Mouse (Mus musculus): ENCODE measurements around the gene Jpt2. TPM values are rescaled to one million over a fixed set of nuclear protein-coding genes. Genes with fewer than 3 reads are reported as not detected.
A peak's percentile ranks its signal among the peaks of the same experiment; 100 is the strongest.

The Jpt2 gene
- polyA plus RNA-seq, 1 experiment from 2014 or later, result 125 TPM

GRCm38 (mm10) chr17:24934926-24935325 lies 25.6 kb downstream of the Jpt2 start:
- no peak overlapping the region for H3K4me3 ChIP-seq (ENCODE audit: low read depth, low read length)
- 77% methylated on average over 4 of the region's 4 CpGs for WGBS
- ATAC-seq (replicated peaks; ENCODE audit: low FRiP score, low TSS enrichment, low read depth), result no peak

GRCm38 (mm10) chr17:24933163-24933562 lies 27.3 kb downstream of the Jpt2 start:
- H3K4me2 ChIP-seq (ENCODE audit: low read length), result no peak overlapping the region
- no peaks in the 10 kb centered on the region for H3K27me3 ChIP-seq (replicated peaks; ENCODE audit: control insufficient read depth, insufficient read depth, low read length)
- ATAC-seq (replicated peaks; ENCODE audit: low FRiP score, low TSS enrichment, low read depth) (no peak), DNase-seq (ENCODE audit: low spot score) (no peak)
- H3K9me3 ChIP-seq (ENCODE audit: control insufficient read depth, low read length), result no peaks in the 10 kb centered on the region
- H3K4me1 ChIP-seq (replicated peaks; ENCODE audit: control insufficient read depth, insufficient read depth, low read length), result peaks cover 16% of the 10 kb centered on the region
- no peak overlapping the region for H3K27ac ChIP-seq (ENCODE audit: low read depth)
- 78% methylated on average over 4 of the region's 4 CpGs for WGBS
- peaks cover 4% of the 10 kb centered on the region; the same call in 1 of the 2 replicates for H3K36me3 ChIP-seq (ENCODE audit: control insufficient read depth, insufficient read depth, low read length)
- no peak overlapping the region for H3K9ac ChIP-seq (ENCODE audit: low read length)
- H3K4me3 ChIP-seq (ENCODE audit: low read depth, low read length), result no peak overlapping the region

More at GRCm38 (mm10) chr17:24934926-24935325, 25.6 kb downstream of the Jpt2 start:
- Histone ChIP-seq H3K36me3 (ENCODE audit: control insufficient read depth, insufficient read depth, low read length) (peaks cover 4% of the 10 kb centered on the region; the same call in 1 of the 2 replicates), H3K9me3 (ENCODE audit: control insufficient read depth, low read length) (no peaks in the 10 kb centered on the region), H3K27ac (ENCODE audit: low read depth) (no peak overlapping the region), H3K27me3 (replicated peaks; ENCODE audit: control insufficient read depth, insufficient read depth, low read length) (no peaks in the 10 kb centered on the region), H3K4me2 (ENCODE audit: low read length) (peak overlapping the region; percentile 70), H3K4me1 (replicated peaks; ENCODE audit: control insufficient read depth, insufficient read depth, low read length) (peaks cover 16% of the 10 kb centered on the region), H3K9ac (ENCODE audit: low read length) (peak overlapping the region; percentile 62; the same call in 1 of the 2 replicates)
- no peak for DNase-seq (ENCODE audit: low spot score)

GRCm38 (mm10) chr17:24932431-24932830 lies 28.1 kb downstream of the Jpt2 start:
- Histone ChIP-seq H3K27me3 (replicated peaks; ENCODE audit: control insufficient read depth, insufficient read depth, low read length) (no peaks in the 10 kb centered on the region), H3K4me1 (replicated peaks; ENCODE audit: control insufficient read depth, insufficient read depth, low read length) (peaks cover 16% of the 10 kb centered on the region), H3K9me3 (ENCODE audit: control insufficient read depth, low read length) (no peaks in the 10 kb centered on the region), H3K4me2 (ENCODE audit: low read length) (no peak overlapping the region), H3K36me3 (ENCODE audit: control insufficient read depth, insufficient read depth, low read length) (peaks cover 10% of the 10 kb centered on the region), H3K9ac (ENCODE audit: low read length) (no peak overlapping the region), H3K27ac (ENCODE audit: low read depth) (no peak overlapping the region), H3K4me3 (ENCODE audit: low read depth, low read length) (no peak overlapping the region)
- WGBS, result 91% methylated on average over 4 of the region's 4 CpGs
- no peak for ATAC-seq (replicated peaks; ENCODE audit: low FRiP score, low TSS enrichment, low read depth)
- DNase-seq (ENCODE audit: low spot score), result no peak

GRCm38 (mm10) chr17:24929506-24929905 lies 31.0 kb downstream of the Jpt2 start:
- Histone ChIP-seq H3K27me3 (replicated peaks; ENCODE audit: control insufficient read depth, insufficient read depth, low read length) (no peaks in the 10 kb centered on the region), H3K4me1 (replicated peaks; ENCODE audit: control insufficient read depth, insufficient read depth, low read length) (0 out of 2 replicates have a peak, but pooled peaks cover 3% of the 10 kb centered on the region), H3K27ac (ENCODE audit: low read depth) (no peak overlapping the region), H3K4me3 (ENCODE audit: low read depth, low read length) (no peak overlapping the region), H3K9ac (ENCODE audit: low read length) (no peak overlapping the region), H3K36me3 (ENCODE audit: control insufficient read depth, insufficient read depth, low read length) (peaks cover 39% of the 10 kb centered on the region), H3K9me3 (ENCODE audit: control insufficient read depth, low read length) (no peaks in the 10 kb centered on the region), H3K4me2 (ENCODE audit: low read length) (no peak overlapping the region)
- ATAC-seq (replicated peaks; ENCODE audit: low FRiP score, low TSS enrichment, low read depth) (no peak), DNase-seq (ENCODE audit: low spot score) (no peak)
- 88% methylated on average over 1 of the region's 1 CpGs for WGBS

GRCm38 (mm10) chr17:24923246-24923645 lies 37.2 kb downstream of the Jpt2 start:
- no peak overlapping the region for H3K9ac ChIP-seq (ENCODE audit: low read length)
- H3K4me3 ChIP-seq (ENCODE audit: low read depth, low read length), result no peak overlapping the region
- H3K4me1 ChIP-seq (replicated peaks; ENCODE audit: control insufficient read depth, insufficient read depth, low read length), result no peaks in the 10 kb centered on the region
- peaks cover 98% of the 10 kb centered on the region for H3K36me3 ChIP-seq (ENCODE audit: control insufficient read depth, insufficient read depth, low read length)
- no peak overlapping the region for H3K27ac ChIP-seq (ENCODE audit: low read depth)
- H3K27me3 ChIP-seq (replicated peaks; ENCODE audit: control insufficient read depth, insufficient read depth, low read length), result no peaks in the 10 kb centered on the region
- H3K9me3 ChIP-seq (ENCODE audit: control insufficient read depth, low read length), result no peaks in the 10 kb centered on the region
- no peak for ATAC-seq (replicated peaks; ENCODE audit: low FRiP score, low TSS enrichment, low read depth)
- H3K4me2 ChIP-seq (ENCODE audit: low read length), result no peak overlapping the region
- WGBS, result 100% methylated on average over 1 of the region's 1 CpGs
- no peak for DNase-seq (ENCODE audit: low spot score)

GRCm38 (mm10) chr17:24913984-24914383 lies 46.5 kb downstream of the Jpt2 start:
- peaks cover 98% of the 10 kb centered on the region for H3K36me3 ChIP-seq (ENCODE audit: control insufficient read depth, insufficient read depth, low read length)
- H3K4me3 ChIP-seq (ENCODE audit: low read depth, low read length), result no peak overlapping the region
- no peak overlapping the region for H3K9ac ChIP-seq (ENCODE audit: low read length)
- H3K4me1 ChIP-seq (replicated peaks; ENCODE audit: control insufficient read depth, insufficient read depth, low read length), result no peaks in the 10 kb centered on the region
- DNase-seq (ENCODE audit: low spot score) (no peak), ATAC-seq (replicated peaks; ENCODE audit: low FRiP score, low TSS enrichment, low read depth) (no peak)
- H3K27ac ChIP-seq (ENCODE audit: low read depth), result no peak overlapping the region
- H3K4me2 ChIP-seq (ENCODE audit: low read length), result no peak overlapping the region
- no peaks in the 10 kb centered on the region for H3K9me3 ChIP-seq (ENCODE audit: control insufficient read depth, low read length)
- H3K27me3 ChIP-seq (replicated peaks; ENCODE audit: control insufficient read depth, insufficient read depth, low read length), result no peaks in the 10 kb centered on the region

GRCm38 (mm10) chr17:24907591-24907990 lies 52.9 kb downstream of the Jpt2 start:
- Histone ChIP-seq H3K9ac (ENCODE audit: low read length) (no peak overlapping the region), H3K27ac (ENCODE audit: low read depth) (no peak overlapping the region), H3K4me2 (ENCODE audit: low read length) (no peak overlapping the region), H3K36me3 (ENCODE audit: control insufficient read depth, insufficient read depth, low read length) (peaks cover 100% of the 10 kb centered on the region), H3K9me3 (ENCODE audit: control insufficient read depth, low read length) (no peaks in the 10 kb centered on the region), H3K4me1 (replicated peaks; ENCODE audit: control insufficient read depth, insufficient read depth, low read length) (no peaks in the 10 kb centered on the region), H3K4me3 (ENCODE audit: low read depth, low read length) (no peak overlapping the region), H3K27me3 (replicated peaks; ENCODE audit: control insufficient read depth, insufficient read depth, low read length) (no peaks in the 10 kb centered on the region)
- DNase-seq (ENCODE audit: low spot score) (no peak), ATAC-seq (replicated peaks; ENCODE audit: low FRiP score, low TSS enrichment, low read depth) (no peak)
- WGBS, result 95% methylated on average over 2 of the region's 2 CpGs

GRCm38 (mm10) chr17:24903767-24904166 lies 56.7 kb downstream of the Jpt2 start:
- 89% methylated on average over 9 of the region's 9 CpGs for WGBS
- ATAC-seq (replicated peaks; ENCODE audit: low FRiP score, low TSS enrichment, low read depth) (no peak), DNase-seq (ENCODE audit: low spot score) (no peak)
- Histone ChIP-seq H3K27ac (ENCODE audit: low read depth) (no peak overlapping the region), H3K36me3 (ENCODE audit: control insufficient read depth, insufficient read depth, low read length) (peaks cover 100% of the 10 kb centered on the region), H3K9ac (ENCODE audit: low read length) (no peak overlapping the region), H3K4me2 (ENCODE audit: low read length) (no peak overlapping the region), H3K4me1 (replicated peaks; ENCODE audit: control insufficient read depth, insufficient read depth, low read length) (no peaks in the 10 kb centered on the region), H3K4me3 (ENCODE audit: low read depth, low read length) (no peak overlapping the region), H3K27me3 (replicated peaks; ENCODE audit: control insufficient read depth, insufficient read depth, low read length) (no peaks in the 10 kb centered on the region), H3K9me3 (ENCODE audit: control insufficient read depth, low read length) (no peaks in the 10 kb centered on the region)

GRCm38 (mm10) chr17:24902671-24903474 lies 57.6 kb downstream of the Jpt2 start:
- no peak overlapping the region for H3K4me3 ChIP-seq (ENCODE audit: low read depth, low read length)
- peaks cover 100% of the 10 kb centered on the region for H3K36me3 ChIP-seq (ENCODE audit: control insufficient read depth, insufficient read depth, low read length)
- DNase-seq (ENCODE audit: low spot score) (peak; percentile 65), ATAC-seq (replicated peaks; ENCODE audit: low FRiP score, low TSS enrichment, low read depth) (no peak)
- no peak overlapping the region for H3K4me2 ChIP-seq (ENCODE audit: low read length)
- H3K27me3 ChIP-seq (replicated peaks; ENCODE audit: control insufficient read depth, insufficient read depth, low read length), result no peaks in the 10 kb centered on the region
- H3K9ac ChIP-seq (ENCODE audit: low read length), result no peak overlapping the region
- 68% methylated on average over 9 of the region's 9 CpGs for WGBS
- no peaks in the 10 kb centered on the region for H3K4me1 ChIP-seq (replicated peaks; ENCODE audit: control insufficient read depth, insufficient read depth, low read length)
- H3K9me3 ChIP-seq (ENCODE audit: control insufficient read depth, low read length), result no peaks in the 10 kb centered on the region
- H3K27ac ChIP-seq (ENCODE audit: low read depth), result no peak overlapping the region

Data from intestine, embryonic 14.5 days (tissue).